Mouse (Mus musculus) kidney, adult 2 months (tissue): ENCODE measurements around the gene Renbp.

Source experiments
- CTCF ChIP-seq: fragments of 200-500 bp; conservative IDR thresholded peaks from 2 replicates; pipeline ENCODE4 v1.5.1; 2011; ENCODE audit warnings: low read depth, mild to moderate bottlenecking, control low read depth, low read length, moderate library complexity, mixed read lengths; ENCODE audit not compliant: insufficient read depth, insufficient read length
- POLR2A ChIP-seq: fragments of 200-500 bp; IDR thresholded peaks from one replicate; pipeline ENCODE4 v1.6.1; 2011; ENCODE audit warnings: low read depth, low read length, control low read depth

DNA sequence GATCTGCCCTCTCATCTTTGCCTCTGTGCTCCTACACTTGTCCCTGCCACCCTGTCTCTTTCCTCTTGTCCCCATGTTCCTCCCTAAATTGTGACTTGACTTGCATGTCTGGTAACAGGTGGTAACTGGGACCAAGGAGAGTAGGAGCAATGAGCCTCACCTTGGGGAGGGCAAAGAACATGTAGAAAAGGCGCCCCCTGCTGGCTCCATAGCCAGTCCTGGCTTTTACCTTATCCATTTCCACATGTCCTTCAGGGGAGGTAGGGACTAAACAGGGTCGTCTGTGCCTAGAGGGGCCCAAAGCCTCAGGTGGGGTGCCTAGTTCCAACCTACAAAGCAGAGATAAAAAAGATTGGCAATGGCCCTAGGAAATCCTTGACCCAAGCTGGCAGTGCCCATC, 34.9 kb downstream of the Renbp start, which contains the start of gene L1cam:
- TF ChIP-seq CTCF = peak; percentile 52
- TF ChIP-seq POLR2A = no peak
